Mouse (Mus musculus) lung, adult 10 weeks (tissue): ENCODE results near the gene Gm29644. TPM values are rescaled to one million over a fixed set of nuclear protein-coding genes. Genes with fewer than 3 reads are reported as not detected.

ENCODE experiments used
- polyA plus RNA-seq: library from polyadenylated mRNA; stranded (reverse); fragments of 350-450 nt; fragmentation: Illumina TruSeq; extraction: RNeasy Lipid Tissue Mini Kit (QIAGEN cat#74804); gene quantifications from one replicate; pipeline ENCODE4 v1.2.3, GENCODE M21; 2014; ENCODE audit warnings: low read depth, low replicate concordance; ENCODE audit not compliant: insufficient read depth

The Gm29644 gene
- polyA plus RNA-seq, result not detected

GRCm38 (mm10) chrY:70303187-70303586 is at the start of gene Gm29644, which contains the start of gene Gm29423:
Gene Gm29644 (minus strand): TSS chrY:70303343.
Gene Gm29423 (minus strand): TSS chrY:70303287.

GRCm38 (mm10) chrY:70273542-70273941 is 29.6 kb downstream of the Gm29644 start, which contains the start of gene Gm21118:
Gene Gm21118 (minus strand): TSS chrY:70273642.

Other genes with a start within 250 kb of the Gm29644 start
- gene Gm21118, start 29.7 kb downstream of the Gm29644 start, polyA plus RNA-seq, result not detected
- not detected for gene Gm29423, start 56 bp downstream of the Gm29644 start, polyA plus RNA-seq
- gene Gm20888, start 138.5 kb upstream of the Gm29644 start, polyA plus RNA-seq, result not detected